Mouse (Mus musculus): ENCODE results near the gene Irf2bp1. TPM values are rescaled to one million over a fixed set of nuclear protein-coding genes. Genes with fewer than 3 reads are reported as not detected.
A peak's percentile ranks its signal among the peaks of the same experiment; 100 is the strongest.

Irf2bp1 gene
- total RNA-seq (2021), result 10 to 100 TPM; 47.7 to 49.2 TPM
- long read RNA-seq, experiment 1, transcript Irf2bp1-201 (1 exons, 2,734 nt), result major isoform, 172 of 172 reads
- long read RNA-seq, experiment 1, partial matches to known transcripts, result 0 of 172 reads
- long read RNA-seq, experiment 1, other reads (novel, unspliced or antisense), result 0 of 172 reads
- long read RNA-seq, experiment 2, transcript Irf2bp1-201 (1 exons, 2,734 nt), result major isoform, 99 of 99 reads
- long read RNA-seq, experiment 2, partial matches to known transcripts, result 0 of 99 reads
- long read RNA-seq, experiment 2, other reads (novel, unspliced or antisense), result 0 of 99 reads

- Histone ChIP-seq H3K27ac (peak within 1 kb of the TSS; percentile 94), H3K4me3 (peak within 1 kb of the TSS; percentile 88)
- intact Hi-C loops (cut with DNase I), result loop anchor here (10.0 kb wide), 1 partner anchor 711 kb away; the partner anchor contains the start of gene Tomm40
- TF ChIP-seq CTCF (IDR thresholded peaks at IDR 0.05), result no peak
- DNase-seq (ENCODE audit: extremely low spot score in 1 of 2, low spot score in 2 of 2), result peak; percentile 93 to 94
Measured at GRCm38 (mm10) chr7:19003902-19004630, at the start of gene Irf2bp1. TSS of gene Irf2bp1 (plus strand) at chr7:19004044.

- peak overlapping the region; percentile 67 for H3K27ac ChIP-seq
- peak overlapping the region; percentile 38 for H3K4me3 ChIP-seq
- intact Hi-C loops (cut with DNase I), result loop anchor here (1.0 to 2.0 kb wide), 2 partner anchors 33 kb away; partner anchors contain the start of gene Nova2
- TF ChIP-seq CTCF (IDR thresholded peaks at IDR 0.05), result no peak
- peak; percentile 63 to 74 for DNase-seq (ENCODE audit: extremely low spot score in 1 of 2, low spot score in 2 of 2)
Measured at GRCm38 (mm10) chr7:18957569-18958383, 46.1 kb upstream of the Irf2bp1 start.

GRCm38 (mm10) chr7:18958384-18958766 is 45.5 kb upstream of the Irf2bp1 start:
- no peak for TF ChIP-seq CTCF (IDR thresholded peaks at IDR 0.05)
- intact Hi-C loops (cut with DNase I), result loop anchor here (1.0 kb wide), 1 partner anchor 32 kb away; no protein-coding TSS in a partner anchor
- peak overlapping the region; percentile 26; the same call in 1 of the 2 replicates for H3K27ac ChIP-seq
- no peak for DNase-seq (ENCODE audit: extremely low spot score in 1 of 2, low spot score in 2 of 2)
- peak overlapping the region; percentile 38 for H3K4me3 ChIP-seq

- TF ChIP-seq CTCF (IDR thresholded peaks at IDR 0.05), result no peak
- Histone ChIP-seq H3K27ac (no peak overlapping the region; the same call in 1 of the 2 replicates), H3K4me3 (no peak overlapping the region)
- no peak for DNase-seq (ENCODE audit: extremely low spot score in 1 of 2, low spot score in 2 of 2)
- intact Hi-C loops (cut with DNase I), result no loop called here
Measured at GRCm38 (mm10) chr7:18959446-18959845, 44.4 kb upstream of the Irf2bp1 start.

GRCm38 (mm10) chr7:18962171-18962792 is 41.6 kb upstream of the Irf2bp1 start:
- DNase-seq (ENCODE audit: extremely low spot score in 1 of 2, low spot score in 2 of 2), result no peak
- intact Hi-C loops (cut with DNase I), result loop anchor here (10.0 kb wide), 1 partner anchor 67 kb away; no protein-coding TSS in a partner anchor
- Histone ChIP-seq H3K4me3 (no peak overlapping the region), H3K27ac (no peak overlapping the region)
- TF ChIP-seq CTCF (IDR thresholded peaks at IDR 0.05), result no peak

GRCm38 (mm10) chr7:18962795-18963194 is 41.0 kb upstream of the Irf2bp1 start:
- Histone ChIP-seq H3K4me3 (no peak overlapping the region), H3K27ac (no peak overlapping the region)
- no peak for TF ChIP-seq CTCF (IDR thresholded peaks at IDR 0.05)
- intact Hi-C loops (cut with DNase I), result loop anchor here (10.0 kb wide), 1 partner anchor 68 kb away; no protein-coding TSS in a partner anchor
- no peak for DNase-seq (ENCODE audit: extremely low spot score in 1 of 2, low spot score in 2 of 2)

- DNase-seq (ENCODE audit: extremely low spot score in 1 of 2, low spot score in 2 of 2), result no peak
- intact Hi-C loops (cut with DNase I), result loop anchor here (10.0 kb wide), 1 partner anchor 69 kb away; no protein-coding TSS in a partner anchor
Measured at GRCm38 (mm10) chr7:18963294-18963843, 40.5 kb upstream of the Irf2bp1 start.

GRCm38 (mm10) chr7:18965312-18965711 is 38.5 kb upstream of the Irf2bp1 start:
- DNase-seq (ENCODE audit: extremely low spot score in 1 of 2, low spot score in 2 of 2), result no peak
- TF ChIP-seq CTCF (IDR thresholded peaks at IDR 0.05), result no peak
- Histone ChIP-seq H3K4me3 (no peak overlapping the region), H3K27ac (no peak overlapping the region)
- intact Hi-C loops (cut with DNase I), result loop anchor here (10.0 kb wide), 1 partner anchor 71 kb away; no protein-coding TSS in a partner anchor

More at GRCm38 (mm10) chr7:18963294-18963843, 40.5 kb upstream of the Irf2bp1 start:
- H3K4me3 ChIP-seq, result no peak overlapping the region
- no peak for TF ChIP-seq CTCF (IDR thresholded peaks at IDR 0.05)
- H3K27ac ChIP-seq, result no peak overlapping the region

GRCm38 (mm10) chr7:18967603-18968002 is 36.2 kb upstream of the Irf2bp1 start:
- DNase-seq (ENCODE audit: extremely low spot score in 1 of 2, low spot score in 2 of 2), result no peak
- TF ChIP-seq CTCF (IDR thresholded peaks at IDR 0.05), result no peak
- intact Hi-C loops (cut with DNase I), result loop anchor here (10.0 kb wide), 1 partner anchor 73 kb away; no protein-coding TSS in a partner anchor
- Histone ChIP-seq H3K27ac (no peak overlapping the region), H3K4me3 (no peak overlapping the region)

GRCm38 (mm10) chr7:18970956-18971355 is 32.9 kb upstream of the Irf2bp1 start:
- intact Hi-C loops (cut with DNase I), result no loop called here
- Histone ChIP-seq H3K27ac (no peak overlapping the region), H3K4me3 (no peak overlapping the region)
- DNase-seq (ENCODE audit: extremely low spot score in 1 of 2, low spot score in 2 of 2), result no peak
- peak; percentile 22 for TF ChIP-seq CTCF (IDR thresholded peaks at IDR 0.05)
